Mouse (Mus musculus): ENCODE results near the gene Plcl2. TPM values are rescaled to one million over a fixed set of nuclear protein-coding genes. Genes with fewer than 3 reads are reported as not detected.

Plcl2 gene
- polyA plus RNA-seq, 1 experiment = 0.73 TPM

DNA sequence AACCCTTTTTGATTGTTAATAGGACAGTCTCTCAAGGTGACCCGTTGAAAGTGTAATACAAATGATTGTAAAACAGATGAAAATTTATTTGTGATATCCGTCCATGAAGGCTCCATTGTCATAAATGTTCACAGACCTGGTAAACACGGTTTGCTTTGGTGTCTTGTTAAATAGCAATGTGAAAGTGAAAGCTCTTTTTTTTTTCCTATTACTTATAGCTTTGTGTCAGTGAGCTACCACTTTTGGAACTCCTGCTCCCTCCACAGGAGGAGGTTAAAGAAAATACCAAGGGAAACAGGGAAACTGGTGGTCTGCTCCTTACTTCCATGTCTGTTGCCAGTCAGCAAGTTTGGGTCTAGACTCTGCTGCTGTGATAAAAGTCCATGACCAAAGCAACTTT, 71.2 kb downstream of the Plcl2 start:
- Histone ChIP-seq H3K27me3 (ENCODE audit: control insufficient read depth, insufficient read depth, low read length) (no peaks in the 10 kb centered on the region), H3K4me3 (ENCODE audit: control insufficient read depth, low read depth, low read length) (no peak overlapping the region), H3K4me1 (ENCODE audit: control insufficient read depth, insufficient read depth, low read length) (no peaks in the 10 kb centered on the region), H3K27ac (ENCODE audit: control insufficient read depth, insufficient read depth, low read depth, low read length) (no peak overlapping the region), H3K36me3 (ENCODE audit: control insufficient read depth, insufficient read depth, low read length) (no peaks in the 10 kb centered on the region)
- TF ChIP-seq CTCF (IDR thresholded peaks at IDR 0.05; ENCODE audit: control insufficient read depth, insufficient read depth, insufficient replicate concordance, low read depth, low read length) (no peak), POLR2A (IDR thresholded peaks at IDR 0.05; ENCODE audit: control insufficient read depth, low read depth, low read length) (no peak)

- Histone ChIP-seq H3K4me1 (ENCODE audit: control insufficient read depth, insufficient read depth, low read length) (no peaks in the 10 kb centered on the region), H3K27me3 (ENCODE audit: control insufficient read depth, insufficient read depth, low read length) (no peaks in the 10 kb centered on the region), H3K4me3 (ENCODE audit: control insufficient read depth, low read depth, low read length) (no peak overlapping the region), H3K36me3 (ENCODE audit: control insufficient read depth, insufficient read depth, low read length) (no peaks in the 10 kb centered on the region), H3K27ac (ENCODE audit: control insufficient read depth, insufficient read depth, low read depth, low read length) (no peak overlapping the region)
- TF ChIP-seq POLR2A (IDR thresholded peaks at IDR 0.05; ENCODE audit: control insufficient read depth, low read depth, low read length) = no peak
Observed at GRCm38 (mm10) chr17:50586834-50587233, 77.6 kb downstream of the Plcl2 start.

- Histone ChIP-seq H3K4me1 (ENCODE audit: control insufficient read depth, insufficient read depth, low read length) (no peaks in the 10 kb centered on the region), H3K27ac (ENCODE audit: control insufficient read depth, insufficient read depth, low read depth, low read length) (no peak overlapping the region), H3K36me3 (ENCODE audit: control insufficient read depth, insufficient read depth, low read length) (no peaks in the 10 kb centered on the region), H3K4me3 (ENCODE audit: control insufficient read depth, low read depth, low read length) (no peak overlapping the region), H3K27me3 (ENCODE audit: control insufficient read depth, insufficient read depth, low read length) (no peaks in the 10 kb centered on the region)
- TF ChIP-seq CTCF (IDR thresholded peaks at IDR 0.05; ENCODE audit: control insufficient read depth, insufficient read depth, insufficient replicate concordance, low read depth, low read length) (no peak), POLR2A (IDR thresholded peaks at IDR 0.05; ENCODE audit: control insufficient read depth, low read depth, low read length) (no peak)
Observed at GRCm38 (mm10) chr17:50587941-50588340, 78.7 kb downstream of the Plcl2 start.

- H3K4me3 ChIP-seq (ENCODE audit: control insufficient read depth, low read depth, low read length) = no peak overlapping the region
- no peaks in the 10 kb centered on the region for H3K4me1 ChIP-seq (ENCODE audit: control insufficient read depth, insufficient read depth, low read length)
- TF ChIP-seq CTCF (IDR thresholded peaks at IDR 0.05; ENCODE audit: control insufficient read depth, insufficient read depth, insufficient replicate concordance, low read depth, low read length) (no peak), POLR2A (IDR thresholded peaks at IDR 0.05; ENCODE audit: control insufficient read depth, low read depth, low read length) (no peak)
- no peak overlapping the region for H3K27ac ChIP-seq (ENCODE audit: control insufficient read depth, insufficient read depth, low read depth, low read length)
- no peaks in the 10 kb centered on the region for H3K36me3 ChIP-seq (ENCODE audit: control insufficient read depth, insufficient read depth, low read length)
- H3K27me3 ChIP-seq (ENCODE audit: control insufficient read depth, insufficient read depth, low read length) = no peaks in the 10 kb centered on the region
Observed at GRCm38 (mm10) chr17:50600178-50600577, 91.0 kb downstream of the Plcl2 start.

DNA sequence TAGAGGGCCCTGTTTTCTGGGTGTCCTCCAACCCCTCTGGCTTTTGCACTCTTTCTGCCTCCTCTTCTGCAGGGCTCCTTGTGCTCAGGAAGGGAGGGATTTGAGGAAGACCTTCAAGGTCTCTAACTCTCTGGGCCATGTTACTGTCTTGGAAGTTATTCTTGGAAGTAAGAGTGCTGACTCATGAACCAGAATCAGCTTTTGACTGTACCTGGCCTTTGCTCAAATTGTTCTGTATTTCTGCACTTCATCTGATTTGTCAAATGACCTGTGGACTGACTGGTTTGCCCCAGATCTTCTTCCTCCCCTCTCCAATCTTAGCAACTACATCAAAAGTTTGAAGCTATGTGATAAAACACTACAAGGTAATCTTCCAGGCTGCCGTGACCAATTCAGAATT, 91.5 kb downstream of the Plcl2 start:
- no peaks in the 10 kb centered on the region for H3K36me3 ChIP-seq (ENCODE audit: control insufficient read depth, insufficient read depth, low read length)
- no peaks in the 10 kb centered on the region for H3K4me1 ChIP-seq (ENCODE audit: control insufficient read depth, insufficient read depth, low read length)
- no peaks in the 10 kb centered on the region for H3K27me3 ChIP-seq (ENCODE audit: control insufficient read depth, insufficient read depth, low read length)
- H3K4me3 ChIP-seq (ENCODE audit: control insufficient read depth, low read depth, low read length) = no peak overlapping the region
- no peak overlapping the region for H3K27ac ChIP-seq (ENCODE audit: control insufficient read depth, insufficient read depth, low read depth, low read length)
- TF ChIP-seq CTCF (IDR thresholded peaks at IDR 0.05; ENCODE audit: control insufficient read depth, insufficient read depth, insufficient replicate concordance, low read depth, low read length) (no peak), POLR2A (IDR thresholded peaks at IDR 0.05; ENCODE audit: control insufficient read depth, low read depth, low read length) (no peak)

DNA sequence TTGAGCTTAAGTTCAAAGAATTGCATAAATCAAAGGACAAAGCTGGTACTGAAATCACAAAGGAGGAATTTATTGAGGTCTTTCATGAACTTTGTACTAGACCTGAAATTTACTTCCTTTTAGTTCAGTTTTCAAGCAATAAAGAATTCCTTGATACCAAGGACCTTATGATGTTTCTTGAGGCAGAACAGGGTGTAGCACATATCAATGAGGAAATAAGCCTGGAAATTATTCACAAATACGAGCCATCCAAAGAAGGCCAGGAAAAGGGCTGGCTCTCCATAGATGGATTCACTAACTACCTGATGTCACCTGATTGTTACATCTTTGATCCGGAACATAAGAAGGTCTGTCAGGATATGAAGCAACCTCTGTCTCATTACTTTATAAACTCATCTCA, 97.7 kb downstream of the Plcl2 start:
- Histone ChIP-seq H3K4me1 (ENCODE audit: control insufficient read depth, insufficient read depth, low read length) (no peaks in the 10 kb centered on the region; the same call in 1 of the 2 replicates), H3K27ac (ENCODE audit: control insufficient read depth, insufficient read depth, low read depth, low read length) (no peak overlapping the region), H3K27me3 (ENCODE audit: control insufficient read depth, insufficient read depth, low read length) (no peaks in the 10 kb centered on the region), H3K4me3 (ENCODE audit: control insufficient read depth, low read depth, low read length) (no peak overlapping the region), H3K36me3 (ENCODE audit: control insufficient read depth, insufficient read depth, low read length) (no peaks in the 10 kb centered on the region)
- TF ChIP-seq POLR2A (IDR thresholded peaks at IDR 0.05; ENCODE audit: control insufficient read depth, low read depth, low read length) (no peak), CTCF (IDR thresholded peaks at IDR 0.05; ENCODE audit: control insufficient read depth, insufficient read depth, insufficient replicate concordance, low read depth, low read length) (no peak)

GRCm38 (mm10) chr17:50609908-50610307, 100.7 kb downstream of the Plcl2 start:
- no peak for TF ChIP-seq POLR2A (IDR thresholded peaks at IDR 0.05; ENCODE audit: control insufficient read depth, low read depth, low read length)
- TF ChIP-seq CTCF (IDR thresholded peaks at IDR 0.05; ENCODE audit: control insufficient read depth, insufficient read depth, insufficient replicate concordance, low read depth, low read length) = no peak
- Histone ChIP-seq H3K4me1 (ENCODE audit: control insufficient read depth, insufficient read depth, low read length) (no peaks in the 10 kb centered on the region; the same call in 1 of the 2 replicates), H3K36me3 (ENCODE audit: control insufficient read depth, insufficient read depth, low read length) (no peaks in the 10 kb centered on the region)

More at GRCm38 (mm10) chr17:50609908-50610307, 100.7 kb downstream of the Plcl2 start:
- no peak overlapping the region for H3K4me3 ChIP-seq (ENCODE audit: control insufficient read depth, low read depth, low read length)
- no peak overlapping the region for H3K27ac ChIP-seq (ENCODE audit: control insufficient read depth, insufficient read depth, low read depth, low read length)
- H3K27me3 ChIP-seq (ENCODE audit: control insufficient read depth, insufficient read depth, low read length) = no peaks in the 10 kb centered on the region

Measured in testis, adult 2 months (tissue).